Mouse (Mus musculus): ENCODE measurements around the gene Noc3l. TPM values are rescaled to one million over a fixed set of nuclear protein-coding genes. Genes with fewer than 3 reads are reported as not detected.

Noc3l gene
- polyA plus RNA-seq, 1 experiment = 5.2 TPM

Other genes starting within 250 kb of the Noc3l start
- 4.8 and 6.8 TPM in 2 replicates for gene Tbc1d12, start 17.3 kb upstream of the Noc3l start, polyA plus RNA-seq (2012; ENCODE audit: insufficient read depth, insufficient read length, missing spikeins)
- gene Hells, start 111.7 kb upstream of the Noc3l start, polyA plus RNA-seq (2012; ENCODE audit: insufficient read depth, insufficient read length, missing spikeins) = 0.21 and 2.5 TPM in 2 replicates
- gene Cyp2c55, start 187.8 kb upstream of the Noc3l start, polyA plus RNA-seq (2012; ENCODE audit: insufficient read depth, insufficient read length, missing spikeins) = not detected in 2 replicates
- gene Cyp2c65, start 241.8 kb upstream of the Noc3l start, polyA plus RNA-seq (2012; ENCODE audit: insufficient read depth, insufficient read length, missing spikeins) = not detected in 2 replicates